Mouse (Mus musculus) liver, embryonic 14.5 days (tissue): ENCODE measurements around the gene Olfr657.
A peak's percentile ranks its signal among the peaks of the same experiment; 100 is the strongest.

Experiments
- CTCF ChIP-seq: IDR thresholded peaks from 2 replicates; pipeline ENCODE4 v1.5.1; 2016; ENCODE audit warnings: antibody characterized with exemption, low read depth, control low read depth
- EP300 ChIP-seq: IDR thresholded peaks from 2 replicates; pipeline ENCODE4 v1.6.1; 2016; ENCODE audit warnings: antibody characterized with exemption, low read depth

- peak; percentile 49 for TF ChIP-seq CTCF
- TF ChIP-seq EP300 = no peak
Observed at GRCm38 (mm10) chr7:104646841-104647482, 22.4 kb downstream of the Olfr657 start, which contains the start of gene Olfr658.
